Mouse (Mus musculus): ENCODE data around the gene Tshz2. TPM values are rescaled to one million over a fixed set of nuclear protein-coding genes. Genes with fewer than 3 reads are reported as not detected.

The Tshz2 gene
- polyA plus RNA-seq, 2 experiments = 0.43 to 1.5 TPM

GRCm38 (mm10) chr2:169873442-169873841 lies 240.6 kb downstream of the Tshz2 start:
- H3K27ac ChIP-seq = no peak overlapping the region
- H3K9ac ChIP-seq (replicated peaks) = no peak overlapping the region
- H3K27me3 ChIP-seq (ENCODE audit: control insufficient read depth, insufficient read depth, low read length) = no peaks in the 10 kb centered on the region
- peak in 1 of 3 experiments; percentile 3 for DNase-seq (ENCODE audit: low read depth in 3 of 3, low spot score in 3 of 3)
- no peak overlapping the region for H3K4me3 ChIP-seq (ENCODE audit: insufficient read depth in 1 of 2, low read depth in 2 of 2, low read length in 2 of 2)
- no peaks in the 10 kb centered on the region for H3K9me3 ChIP-seq (ENCODE audit: control insufficient read depth, low read length)
- ATAC-seq (ENCODE audit: insufficient read depth) = no peak
- H3K4me2 ChIP-seq (ENCODE audit: low read depth) = no peak overlapping the region
- no peaks in the 10 kb centered on the region for H3K4me1 ChIP-seq (replicated peaks; ENCODE audit: control insufficient read depth in 2 of 2, insufficient read depth in 2 of 2, low read length in 1 of 2)
- H3K36me3 ChIP-seq (replicated peaks; ENCODE audit: control insufficient read depth, insufficient read depth, low read depth) = no peaks in the 10 kb centered on the region
- 29% methylated on average over 16 of the region's 16 CpGs for WGBS (ENCODE audit: insufficient replicate concordance)
- no peak for TF ChIP-seq CTCF (IDR thresholded peaks at IDR 0.05; ENCODE audit: low read depth)
- TF ChIP-seq EP300 (IDR thresholded peaks at IDR 0.05; ENCODE audit: low read depth) = no peak

GRCm38 (mm10) chr2:169887921-169888320 lies 255.1 kb downstream of the Tshz2 start:
- no peak for DNase-seq (ENCODE audit: low read depth in 3 of 3, low spot score in 3 of 3)
- Histone ChIP-seq H3K9ac (replicated peaks) (no peak overlapping the region), H3K27me3 (ENCODE audit: control insufficient read depth, insufficient read depth, low read length) (no peaks in the 10 kb centered on the region), H3K4me3 (ENCODE audit: insufficient read depth in 1 of 2, low read depth in 2 of 2, low read length in 2 of 2) (no peak overlapping the region), H3K27ac (no peak overlapping the region), H3K4me1 (replicated peaks; ENCODE audit: control insufficient read depth in 2 of 2, insufficient read depth in 2 of 2, low read length in 1 of 2) (no peaks in the 10 kb centered on the region), H3K4me2 (ENCODE audit: low read depth) (no peak overlapping the region), H3K9me3 (ENCODE audit: control insufficient read depth, low read length) (no peaks in the 10 kb centered on the region), H3K36me3 (replicated peaks; ENCODE audit: control insufficient read depth, insufficient read depth, low read depth) (no peaks in the 10 kb centered on the region)
- ATAC-seq (ENCODE audit: insufficient read depth) = no peak
- TF ChIP-seq CTCF (IDR thresholded peaks at IDR 0.05; ENCODE audit: low read depth) = no peak
- TF ChIP-seq EP300 (IDR thresholded peaks at IDR 0.05; ENCODE audit: low read depth) = no peak
- WGBS (ENCODE audit: insufficient replicate concordance) = 68% methylated on average over 9 of the region's 9 CpGs

GRCm38 (mm10) chr2:169892441-169893038 lies 259.7 kb downstream of the Tshz2 start:
- Histone ChIP-seq H3K27me3 (ENCODE audit: control insufficient read depth, insufficient read depth, low read length) (no peaks in the 10 kb centered on the region), H3K9me3 (ENCODE audit: control insufficient read depth, low read length) (no peaks in the 10 kb centered on the region), H3K4me3 (ENCODE audit: insufficient read depth in 1 of 2, low read depth in 2 of 2, low read length in 2 of 2) (no peak overlapping the region), H3K27ac (no peak overlapping the region), H3K4me2 (ENCODE audit: low read depth) (no peak overlapping the region), H3K9ac (replicated peaks) (no peak overlapping the region), H3K4me1 (replicated peaks; ENCODE audit: control insufficient read depth in 2 of 2, insufficient read depth in 2 of 2, low read length in 1 of 2) (no peaks in the 10 kb centered on the region), H3K36me3 (replicated peaks; ENCODE audit: control insufficient read depth, insufficient read depth, low read depth) (no peaks in the 10 kb centered on the region)
- ATAC-seq (ENCODE audit: insufficient read depth) (no peak), DNase-seq (ENCODE audit: low read depth in 3 of 3, low spot score in 3 of 3) (no peak)
- WGBS (ENCODE audit: insufficient replicate concordance) = 72% methylated on average over 14 of the region's 14 CpGs
- TF ChIP-seq EP300 (IDR thresholded peaks at IDR 0.05; ENCODE audit: low read depth) (no peak), CTCF (IDR thresholded peaks at IDR 0.05; ENCODE audit: low read depth) (no peak)

- Histone ChIP-seq H3K9ac (replicated peaks) (no peak overlapping the region), H3K36me3 (replicated peaks; ENCODE audit: control insufficient read depth, insufficient read depth, low read depth) (no peaks in the 10 kb centered on the region), H3K27me3 (ENCODE audit: control insufficient read depth, insufficient read depth, low read length) (no peaks in the 10 kb centered on the region), H3K4me2 (ENCODE audit: low read depth) (no peak overlapping the region), H3K27ac (no peak overlapping the region), H3K4me3 (ENCODE audit: insufficient read depth in 1 of 2, low read depth in 2 of 2, low read length in 2 of 2) (no peak overlapping the region), H3K9me3 (ENCODE audit: control insufficient read depth, low read length) (no peaks in the 10 kb centered on the region), H3K4me1 (replicated peaks; ENCODE audit: control insufficient read depth in 2 of 2, insufficient read depth in 2 of 2, low read length in 1 of 2) (no peaks in the 10 kb centered on the region)
- TF ChIP-seq EP300 (IDR thresholded peaks at IDR 0.05; ENCODE audit: low read depth) (no peak), CTCF (IDR thresholded peaks at IDR 0.05; ENCODE audit: low read depth) (no peak)
- WGBS (ENCODE audit: insufficient replicate concordance) = 65% methylated on average over 7 of the region's 7 CpGs
- no peak for DNase-seq (ENCODE audit: low read depth in 3 of 3, low spot score in 3 of 3)
- ATAC-seq (ENCODE audit: insufficient read depth) = no peak
Measured at GRCm38 (mm10) chr2:169902896-169903295, 270.1 kb downstream of the Tshz2 start.

- WGBS (ENCODE audit: insufficient replicate concordance) = 28% methylated on average over 9 of the region's 9 CpGs
- no peak for ATAC-seq (ENCODE audit: insufficient read depth)
- DNase-seq (ENCODE audit: low read depth in 3 of 3, low spot score in 3 of 3) = no peak
- Histone ChIP-seq H3K27ac (no peak overlapping the region), H3K36me3 (replicated peaks; ENCODE audit: control insufficient read depth, insufficient read depth, low read depth) (no peaks in the 10 kb centered on the region), H3K27me3 (ENCODE audit: control insufficient read depth, insufficient read depth, low read length) (no peaks in the 10 kb centered on the region), H3K9me3 (ENCODE audit: control insufficient read depth, low read length) (no peaks in the 10 kb centered on the region), H3K4me1 (replicated peaks; ENCODE audit: control insufficient read depth in 2 of 2, insufficient read depth in 2 of 2, low read length in 1 of 2) (no peaks in the 10 kb centered on the region), H3K4me3 (ENCODE audit: insufficient read depth in 1 of 2, low read depth in 2 of 2, low read length in 2 of 2) (no peak overlapping the region), H3K4me2 (ENCODE audit: low read depth) (no peak overlapping the region), H3K9ac (replicated peaks) (no peak overlapping the region)
- TF ChIP-seq CTCF (IDR thresholded peaks at IDR 0.05; ENCODE audit: low read depth) (no peak), EP300 (IDR thresholded peaks at IDR 0.05; ENCODE audit: low read depth) (no peak)
Measured at GRCm38 (mm10) chr2:169906396-169906795, 273.6 kb downstream of the Tshz2 start.

Data from liver, embryonic 14.5 days (tissue).